Mouse (Mus musculus) intestine, embryonic 16.5 days (tissue): ENCODE measurements at regions not wholly inside any gene's neighbourhood (a gene's known extent, or its start where the extent isn't known, plus 50 kb on each side); places are given as distances from the start of the nearest gene placed in this dataset.

Source experiments
- ATAC-seq: fragments of 200-750 bp; cut with Nextera tagmentation; 2 replicates; pipeline ENCODE4 v1.8.0; 2017; ENCODE audit warnings: moderate TSS enrichment, moderate library complexity
- H3K27ac ChIP-seq: fragments of 300-500 bp; sonication (generic); 2 replicates; pipeline ENCODE4 v1.5.1; 2014; ENCODE audit warnings: mild to moderate bottlenecking, low read length
- H3K27me3 ChIP-seq: fragments of 300-500 bp; sonication (generic); replicated peaks from 2 replicates; pipeline ENCODE4 v1.6.1; 2014; ENCODE audit warnings: low read length, control low read depth, mixed read lengths; ENCODE audit not compliant: control insufficient read depth, insufficient read depth
- H3K36me3 ChIP-seq: fragments of 300-500 bp; sonication (generic); 2 replicates; pipeline ENCODE4 v1.6.1; 2014; ENCODE audit warnings: low read length, control low read depth; ENCODE audit not compliant: control insufficient read depth, insufficient read depth
- H3K4me1 ChIP-seq: fragments of 300-500 bp; sonication (generic); 2 replicates; pipeline ENCODE4 v1.6.1; 2014; ENCODE audit warnings: low read length, control low read depth, mixed read lengths; ENCODE audit not compliant: control insufficient read depth, insufficient read depth
- H3K4me2 ChIP-seq: fragments of 300-500 bp; sonication (generic); 2 replicates; pipeline ENCODE4 v1.6.1; 2014; ENCODE audit warnings: low read depth, low read length, control low read depth
- H3K4me3 ChIP-seq: fragments of 300-500 bp; sonication (generic); 2 replicates; pipeline ENCODE4 v1.5.1; 2014; ENCODE audit warnings: mild to moderate bottlenecking, low read length
- H3K9ac ChIP-seq: fragments of 300-500 bp; sonication (generic); 2 replicates; pipeline ENCODE4 v1.6.1; 2014; ENCODE audit warnings: low read depth, low read length
- H3K9me3 ChIP-seq: fragments of 300-500 bp; sonication (generic); 2 replicates; pipeline ENCODE4 v1.6.1; 2016; ENCODE audit warnings: low read length, control low read depth; ENCODE audit not compliant: control insufficient read depth
- WGBS: fragments of 180-500 bp; shearing (Covaris S2); extraction: QIAGEN DNeasy Blood & Tissue Kit; methylation state at CpG from one replicate; pipeline ENCODE4 v1.1.7; 2014; 5-methylcytosine and 5-hydroxymethylcytosine counted together

DNA sequence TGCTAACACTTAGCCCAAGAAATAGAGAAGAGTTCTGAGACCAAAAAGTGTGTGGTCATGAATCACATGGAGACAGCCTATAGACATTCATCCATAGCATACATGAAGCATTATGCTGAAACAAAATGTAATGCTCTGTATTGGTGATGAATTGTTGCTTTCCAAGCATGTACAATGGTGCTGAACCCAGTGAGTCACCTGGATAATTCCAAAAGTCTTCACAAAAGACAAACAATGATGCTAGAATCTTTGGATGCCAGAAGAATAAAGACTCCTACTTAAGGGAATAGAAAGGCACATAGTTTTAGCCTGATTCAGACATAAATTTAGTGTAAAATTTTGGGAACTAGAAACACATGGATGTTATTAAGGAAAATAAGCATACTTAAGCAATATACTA is 548.4 kb upstream of the Intu start:
- Histone ChIP-seq H3K36me3 (no peaks in the 10 kb centered on the region), H3K4me2 (no peak overlapping the region), H3K4me1 (no peaks in the 10 kb centered on the region), H3K9ac (no peak overlapping the region), H3K27ac (no peak overlapping the region), H3K27me3 (no peaks in the 10 kb centered on the region), H3K4me3 (no peak overlapping the region), H3K9me3 (no peaks in the 10 kb centered on the region; the same call in 1 of the 2 replicates)
- no peak for ATAC-seq

DNA sequence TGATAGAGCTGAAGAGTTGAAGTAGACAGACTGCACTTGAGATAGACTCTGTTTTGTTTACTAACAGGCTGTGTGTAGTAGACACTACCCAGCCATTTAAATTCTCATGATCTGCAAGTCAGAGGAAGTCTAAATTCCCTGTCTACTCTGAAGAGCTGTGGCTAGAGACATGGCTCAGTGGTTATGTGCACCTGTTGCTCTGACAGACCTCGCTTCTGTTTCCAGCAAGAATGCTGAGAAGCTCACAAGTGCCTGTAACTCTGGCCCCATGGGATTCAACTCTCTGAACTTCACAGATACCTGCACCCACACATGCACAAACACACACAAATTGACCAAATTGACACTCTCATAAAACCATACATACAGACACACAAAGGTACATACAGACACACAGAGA is 543.4 kb upstream of the Intu start:
- Histone ChIP-seq H3K36me3 (no peaks in the 10 kb centered on the region), H3K27me3 (no peaks in the 10 kb centered on the region), H3K27ac (no peak overlapping the region), H3K9me3 (peaks cover 3% of the 10 kb centered on the region; the same call in 1 of the 2 replicates), H3K4me1 (no peaks in the 10 kb centered on the region), H3K9ac (no peak overlapping the region), H3K4me3 (no peak overlapping the region), H3K4me2 (no peak overlapping the region)
- WGBS: 78% methylated on average over 1 of the region's 1 CpGs
- no peak for ATAC-seq

DNA sequence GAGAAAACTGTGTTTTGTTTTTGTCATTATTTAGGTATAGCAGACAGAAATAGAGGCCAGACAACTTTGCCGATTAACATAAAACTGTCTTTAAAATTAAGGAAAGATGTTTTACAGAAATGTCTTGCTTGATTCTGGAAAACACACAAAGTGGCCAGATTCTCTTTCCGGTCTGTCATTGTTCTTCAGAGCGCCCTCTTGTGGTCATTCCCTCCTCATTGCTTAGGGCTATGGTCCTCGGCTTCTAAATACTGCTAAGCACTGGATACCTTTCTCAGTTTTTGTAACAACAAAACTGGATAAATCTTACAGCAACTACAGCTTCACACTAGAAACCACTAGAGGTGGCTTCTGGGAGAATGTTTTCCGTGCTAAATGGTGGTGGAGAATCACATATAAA is 532.5 kb upstream of the Intu start:
- Histone ChIP-seq H3K27me3 (no peaks in the 10 kb centered on the region), H3K36me3 (no peaks in the 10 kb centered on the region), H3K27ac (no peak overlapping the region), H3K9me3 (no peaks in the 10 kb centered on the region), H3K9ac (no peak overlapping the region), H3K4me1 (no peaks in the 10 kb centered on the region), H3K4me3 (no peak overlapping the region), H3K4me2 (no peak overlapping the region)
- no peak for ATAC-seq
- WGBS: 44% methylated on average over 5 of the region's 5 CpGs

DNA sequence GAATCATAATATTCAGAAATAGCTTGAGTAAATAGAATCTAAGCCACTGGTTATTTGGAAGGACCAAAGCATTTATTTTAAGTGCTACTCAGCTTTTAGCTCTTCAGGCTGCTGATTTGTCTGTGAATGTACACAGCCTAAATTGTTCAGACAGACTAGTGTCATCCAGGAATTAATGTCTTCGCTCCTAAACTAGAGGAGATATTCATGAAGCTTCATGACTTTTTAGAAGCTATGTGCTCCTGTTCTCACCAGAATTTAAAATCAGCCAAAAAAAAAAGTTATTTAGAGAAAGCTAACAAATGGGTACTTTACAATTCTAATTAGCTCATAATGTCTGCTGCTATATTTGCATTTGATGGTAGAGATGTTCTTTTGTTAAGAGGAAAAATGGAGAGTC is 531.2 kb upstream of the Intu start:
- 78% methylated on average over 1 of the region's 1 CpGs for WGBS
- H3K27me3 ChIP-seq: no peaks in the 10 kb centered on the region
- no peak for ATAC-seq
- H3K4me3 ChIP-seq: no peak overlapping the region
- H3K27ac ChIP-seq: no peak overlapping the region
- no peak overlapping the region for H3K9ac ChIP-seq
- no peak overlapping the region for H3K4me2 ChIP-seq
- H3K36me3 ChIP-seq: no peaks in the 10 kb centered on the region
- H3K4me1 ChIP-seq: no peaks in the 10 kb centered on the region
- H3K9me3 ChIP-seq: no peaks in the 10 kb centered on the region

DNA sequence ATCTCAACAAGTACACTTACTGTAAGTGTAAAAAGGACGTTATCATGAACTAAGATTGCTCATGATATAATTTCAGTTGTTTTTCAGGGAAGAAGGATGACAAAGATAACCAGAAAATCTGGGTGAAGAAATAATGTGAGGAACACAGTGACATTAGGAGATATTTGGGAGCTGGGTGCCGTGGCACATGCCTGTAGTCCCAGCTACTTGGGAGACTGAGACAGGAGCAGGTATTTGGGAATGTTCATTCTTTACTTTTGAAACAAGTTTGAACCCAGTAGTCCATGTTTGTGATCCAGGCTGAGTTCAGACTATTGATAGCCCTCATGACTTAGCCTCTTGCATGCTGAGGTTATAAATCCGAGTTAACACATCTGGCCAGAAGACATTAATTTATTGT is 528.2 kb upstream of the Intu start:
- ATAC-seq: no peak
- Histone ChIP-seq H3K27me3 (no peaks in the 10 kb centered on the region), H3K4me1 (no peaks in the 10 kb centered on the region), H3K4me3 (no peak overlapping the region), H3K36me3 (no peaks in the 10 kb centered on the region), H3K27ac (no peak overlapping the region), H3K9me3 (no peaks in the 10 kb centered on the region), H3K9ac (no peak overlapping the region), H3K4me2 (no peak overlapping the region)
- WGBS: 78% methylated on average over 3 of the region's 3 CpGs

DNA sequence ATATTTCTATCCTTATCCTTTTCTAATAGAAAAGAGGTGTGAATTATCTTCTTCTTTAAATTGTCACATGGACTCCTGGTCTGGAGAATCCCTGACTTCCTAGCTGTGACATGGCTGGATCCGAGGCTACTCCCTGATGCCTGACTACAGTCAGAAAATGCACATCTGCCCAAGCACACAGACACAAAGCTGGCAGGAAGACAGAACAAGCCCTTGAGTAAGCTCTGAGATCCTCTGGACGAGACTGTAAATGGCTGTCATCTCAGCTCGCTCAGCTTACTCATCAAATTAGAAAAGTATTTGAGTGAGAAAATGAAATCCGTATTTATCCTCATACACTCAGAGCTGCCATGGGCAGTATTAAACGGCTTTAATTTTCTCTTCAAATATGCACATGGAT is 521.0 kb upstream of the Intu start:
- H3K27ac ChIP-seq: no peak overlapping the region
- no peaks in the 10 kb centered on the region for H3K9me3 ChIP-seq
- no peaks in the 10 kb centered on the region for H3K4me1 ChIP-seq
- H3K36me3 ChIP-seq: no peaks in the 10 kb centered on the region
- ATAC-seq: no peak
- H3K4me2 ChIP-seq: no peak overlapping the region
- H3K27me3 ChIP-seq: no peaks in the 10 kb centered on the region
- H3K4me3 ChIP-seq: no peak overlapping the region
- H3K9ac ChIP-seq: no peak overlapping the region
- WGBS: 76% methylated on average over 5 of the region's 5 CpGs

DNA sequence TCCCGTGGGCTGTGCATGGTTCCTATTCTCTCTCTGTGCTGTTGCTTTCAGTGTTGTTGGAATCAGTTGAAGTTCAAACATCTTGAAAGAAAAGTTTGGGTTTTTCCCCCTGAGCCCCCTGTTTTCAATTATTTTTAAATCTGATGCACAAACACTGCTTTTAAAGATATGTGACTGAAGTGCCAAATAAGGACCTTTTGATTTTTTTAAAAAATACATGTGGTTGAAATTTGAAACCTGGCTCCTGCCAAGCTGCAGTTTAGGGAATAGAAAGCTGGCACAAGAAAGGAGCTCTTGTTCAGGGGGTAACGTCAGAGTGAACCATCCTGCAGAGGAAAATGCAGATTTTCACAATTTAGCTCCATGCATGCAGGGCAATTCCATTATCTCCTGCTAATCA is 509.4 kb upstream of the Intu start:
- Histone ChIP-seq H3K4me2 (no peak overlapping the region), H3K36me3 (no peaks in the 10 kb centered on the region), H3K27ac (no peak overlapping the region), H3K9me3 (no peaks in the 10 kb centered on the region), H3K27me3 (no peaks in the 10 kb centered on the region), H3K4me1 (no peaks in the 10 kb centered on the region), H3K9ac (no peak overlapping the region), H3K4me3 (no peak overlapping the region)
- 33% methylated on average over 2 of the region's 2 CpGs for WGBS
- no peak for ATAC-seq

DNA sequence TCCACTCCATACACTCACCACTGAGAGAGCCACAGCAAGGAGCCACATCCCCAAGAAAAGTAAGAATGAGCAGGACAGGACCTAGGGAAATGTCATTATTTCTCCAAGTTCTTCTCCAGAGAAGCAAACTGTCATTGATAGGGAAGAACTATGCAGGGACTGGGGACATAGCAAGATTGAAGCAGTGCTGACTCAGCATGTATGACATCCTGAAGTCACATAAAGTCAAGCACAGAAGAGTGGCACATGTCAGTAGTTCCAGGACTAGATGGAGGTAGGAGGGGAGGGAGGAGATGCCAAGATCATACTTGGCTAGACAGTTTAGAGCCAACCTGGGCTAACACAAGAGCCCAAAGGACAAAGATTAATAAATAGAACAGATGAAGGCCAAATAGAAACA is 503.4 kb upstream of the Intu start:
- ATAC-seq: no peak
- Histone ChIP-seq H3K27me3 (no peaks in the 10 kb centered on the region), H3K9me3 (no peaks in the 10 kb centered on the region), H3K4me3 (no peak overlapping the region), H3K4me2 (no peak overlapping the region), H3K36me3 (no peaks in the 10 kb centered on the region), H3K9ac (no peak overlapping the region), H3K27ac (no peak overlapping the region), H3K4me1 (no peaks in the 10 kb centered on the region)

DNA sequence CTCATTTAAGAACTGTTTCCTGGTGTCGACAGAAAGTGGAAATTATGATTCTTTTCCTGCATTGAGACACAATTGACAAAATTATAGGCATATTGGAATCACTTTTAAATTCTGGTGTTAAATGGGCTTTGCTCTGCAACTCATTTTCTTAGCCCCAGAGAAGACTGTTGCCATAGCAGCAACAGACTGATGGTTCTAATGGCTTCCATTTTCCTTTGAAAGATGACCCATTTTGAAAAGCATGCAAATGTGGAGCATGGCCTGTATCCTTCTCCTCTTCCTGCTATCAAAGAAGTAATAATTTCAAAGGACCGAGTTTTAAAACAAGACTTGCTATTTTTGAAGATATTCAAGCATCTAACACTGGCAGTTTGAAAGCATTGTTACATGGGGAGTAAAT is 494.9 kb upstream of the Intu start:
- H3K27ac ChIP-seq: no peak overlapping the region
- no peaks in the 10 kb centered on the region for H3K9me3 ChIP-seq
- no peak overlapping the region for H3K9ac ChIP-seq
- H3K36me3 ChIP-seq: no peaks in the 10 kb centered on the region
- no peak overlapping the region for H3K4me3 ChIP-seq
- 83% methylated on average over 2 of the region's 2 CpGs for WGBS
- no peaks in the 10 kb centered on the region for H3K27me3 ChIP-seq
- H3K4me1 ChIP-seq: no peaks in the 10 kb centered on the region
- no peak for ATAC-seq
- no peak overlapping the region for H3K4me2 ChIP-seq

DNA sequence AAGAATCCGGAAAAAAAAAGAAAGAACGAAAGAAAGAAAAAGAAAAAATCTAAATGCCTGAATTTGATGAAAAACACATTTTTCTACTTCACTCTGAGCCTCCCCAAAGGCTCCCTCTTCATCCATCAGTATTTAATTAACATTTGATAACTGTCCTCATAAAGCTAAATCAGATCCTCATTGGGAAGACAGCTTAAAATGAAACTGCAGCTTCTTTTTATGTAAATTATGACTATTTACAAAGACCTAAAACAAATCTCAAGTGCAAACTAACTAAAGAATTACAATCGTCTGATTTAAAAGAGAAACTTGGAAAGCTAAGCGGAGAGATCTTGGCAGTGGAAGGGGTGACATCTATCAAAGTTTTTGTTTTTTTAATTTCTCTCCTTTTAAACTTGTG is 481.4 kb upstream of the Intu start:
- WGBS: 45% methylated on average over 4 of the region's 4 CpGs
- Histone ChIP-seq H3K4me3 (no peak overlapping the region), H3K9ac (no peak overlapping the region), H3K27ac (no peak overlapping the region), H3K9me3 (no peaks in the 10 kb centered on the region), H3K27me3 (no peaks in the 10 kb centered on the region), H3K4me2 (no peak overlapping the region), H3K4me1 (peaks cover 3% of the 10 kb centered on the region; the same call in 1 of the 2 replicates), H3K36me3 (no peaks in the 10 kb centered on the region)
- no peak for ATAC-seq
